Mouse (Mus musculus): ENCODE results near the gene Htr3b.

- TF ChIP-seq CTCF (IDR thresholded peaks at IDR 0.05; ENCODE audit: borderline replicate concordance, insufficient read depth, low read length) (peak; percentile 61; the same call in 1 of the 2 replicates), POLR2A (IDR thresholded peaks at IDR 0.05; ENCODE audit: low read depth, low read length) (no peak)
These were observed 7.7 kb upstream of the Htr3b start for GRCm38 (mm10) chr9:48972494-48972893.

All from embryonic fibroblast, embryonic 13.5 days (primary cell).